Mouse (Mus musculus) ES-CJ7 (cell line): ENCODE measurements around the gene Fgfr1op.
"Not testable (repeated sequence)": the region's sequence is repeated elsewhere in the genome, so short reads cannot be mapped to it uniquely, and the experiment has no call there.

Source experiments
- DNase-seq: peaks from one replicate; pipeline ENCODE4 v3.0.0; 2011; ENCODE audit warnings: low read depth, low spot score

Fgfr1op gene

DNA sequence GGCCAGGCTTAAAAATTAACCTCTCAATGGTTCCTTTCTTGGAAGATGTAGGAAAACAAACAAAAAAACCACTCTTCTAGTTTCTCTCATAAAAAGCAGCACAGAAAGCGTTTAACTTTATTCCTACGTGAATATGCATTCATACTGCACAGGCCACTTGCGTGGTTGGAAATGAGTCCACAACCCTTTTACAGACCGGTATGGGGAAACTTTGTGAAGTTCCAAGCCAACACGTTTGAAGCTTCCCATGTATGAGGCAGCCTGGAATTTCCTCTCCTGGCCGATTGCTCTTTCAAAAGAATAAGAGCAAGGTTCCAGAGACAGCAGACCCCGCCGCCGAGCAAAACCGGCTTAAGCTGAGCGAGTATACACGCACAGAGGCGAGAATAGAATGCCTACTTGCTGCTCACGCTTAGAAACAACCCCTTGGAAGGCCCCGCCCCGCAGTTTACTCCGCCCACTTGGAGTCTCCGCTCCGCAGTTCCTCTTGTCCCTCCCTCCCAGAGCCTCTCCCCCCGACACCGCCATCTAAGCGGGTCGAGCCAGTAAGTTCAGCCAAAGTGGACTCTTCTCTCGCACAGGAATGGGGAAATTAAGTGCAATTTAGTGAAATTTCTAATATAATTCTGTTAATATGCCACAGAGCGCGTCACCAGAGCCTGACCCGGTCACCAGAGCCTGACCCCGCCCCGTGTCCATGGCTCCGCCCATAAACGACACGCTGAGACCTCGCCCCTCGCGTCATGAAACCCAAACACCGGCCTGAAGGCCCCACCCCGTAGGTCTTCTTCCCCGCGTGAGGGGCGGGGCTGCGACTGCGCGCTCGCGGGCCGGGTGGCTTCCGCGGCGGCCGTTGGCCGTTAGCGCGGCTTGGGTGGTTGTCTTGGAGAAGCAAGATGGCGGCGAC, at the start of gene Fgfr1op:
Gene Fgfr1op (plus strand): TSS at position 801 of the 907 bp plus-strand sequence.
- not testable (repeated sequence) for DNase-seq

DNA sequence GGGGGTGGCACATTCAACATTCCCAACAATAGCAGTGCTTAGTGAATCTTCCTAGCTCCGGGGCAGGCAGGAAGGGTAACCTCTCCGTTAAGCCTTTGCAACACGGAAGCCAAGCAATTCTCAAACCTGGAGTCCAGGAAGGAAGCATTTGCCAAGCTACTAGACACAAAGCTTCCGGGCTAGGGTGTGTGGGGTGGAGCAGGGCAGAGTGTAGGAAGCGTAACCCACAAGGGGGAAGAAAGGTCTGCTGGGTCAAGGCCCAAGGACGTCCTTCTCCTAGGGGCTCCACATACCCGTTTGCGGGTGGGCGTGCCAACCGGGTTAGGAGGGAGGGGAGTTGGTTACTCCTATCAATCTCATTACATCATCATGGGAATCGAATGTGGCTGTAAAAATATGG, 48.9 kb upstream of the Fgfr1op start:
- DNase-seq = not testable (repeated sequence)

DNA sequence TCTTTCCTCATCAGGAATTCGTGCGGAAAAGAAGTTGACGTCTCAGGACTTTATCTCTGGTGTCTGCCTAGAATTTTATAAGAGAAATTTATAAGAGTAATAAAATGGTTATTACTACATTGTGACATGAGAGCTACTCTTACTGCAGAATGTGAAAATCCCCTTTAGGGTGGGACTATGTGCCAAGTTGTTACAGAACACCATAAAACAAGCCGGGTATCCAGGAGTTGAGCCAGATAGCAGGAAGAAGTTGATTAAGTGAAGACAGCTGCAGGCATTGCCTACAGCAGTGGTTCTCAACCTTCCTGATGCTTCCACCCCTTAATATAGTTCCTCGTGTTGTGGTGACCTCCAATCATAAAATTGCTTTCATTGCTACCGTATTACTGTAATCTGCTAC, 48.4 kb upstream of the Fgfr1op start:
- DNase-seq = not testable (repeated sequence)

DNA sequence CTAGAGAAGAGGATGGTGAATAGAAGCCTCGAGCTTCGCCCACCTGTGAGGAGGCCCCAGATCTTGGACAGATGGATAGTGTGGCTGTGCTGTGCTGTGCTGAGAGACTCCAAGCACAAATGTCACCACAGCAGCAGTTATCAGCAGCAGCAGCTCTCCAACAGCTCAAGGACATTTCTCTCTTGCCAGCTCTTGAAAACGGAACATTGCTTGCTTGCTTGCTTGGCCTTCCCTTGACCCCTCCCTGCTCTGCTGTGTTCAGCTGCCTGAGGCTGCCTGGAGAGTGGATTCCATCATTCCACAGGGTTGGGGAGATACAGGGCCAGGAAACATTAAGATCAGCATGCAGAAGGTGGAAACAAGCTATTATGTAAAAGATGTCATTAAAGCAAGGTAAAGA, 42.3 kb upstream of the Fgfr1op start:
- DNase-seq = not testable (repeated sequence)

DNA sequence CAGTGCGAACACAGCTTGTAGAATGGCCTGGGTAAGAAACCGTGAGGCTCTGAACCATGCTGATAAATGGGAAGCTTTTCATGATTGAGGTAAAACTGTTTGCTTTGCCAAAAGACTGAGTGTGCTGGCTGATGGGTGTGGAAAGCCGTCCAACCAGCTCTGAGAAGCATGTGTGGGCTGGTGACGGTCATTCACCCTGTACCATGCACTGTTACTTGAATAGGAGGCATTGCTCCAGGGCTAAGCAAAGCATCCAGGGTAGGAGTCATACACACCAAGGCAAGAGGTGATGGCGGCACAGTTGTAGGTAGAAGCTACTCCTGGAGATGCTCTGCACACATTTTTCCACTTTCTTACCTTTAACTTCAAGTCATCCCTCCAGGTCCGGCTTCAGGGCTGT, 40.7 kb upstream of the Fgfr1op start:
- DNase-seq = not testable (repeated sequence)

DNA sequence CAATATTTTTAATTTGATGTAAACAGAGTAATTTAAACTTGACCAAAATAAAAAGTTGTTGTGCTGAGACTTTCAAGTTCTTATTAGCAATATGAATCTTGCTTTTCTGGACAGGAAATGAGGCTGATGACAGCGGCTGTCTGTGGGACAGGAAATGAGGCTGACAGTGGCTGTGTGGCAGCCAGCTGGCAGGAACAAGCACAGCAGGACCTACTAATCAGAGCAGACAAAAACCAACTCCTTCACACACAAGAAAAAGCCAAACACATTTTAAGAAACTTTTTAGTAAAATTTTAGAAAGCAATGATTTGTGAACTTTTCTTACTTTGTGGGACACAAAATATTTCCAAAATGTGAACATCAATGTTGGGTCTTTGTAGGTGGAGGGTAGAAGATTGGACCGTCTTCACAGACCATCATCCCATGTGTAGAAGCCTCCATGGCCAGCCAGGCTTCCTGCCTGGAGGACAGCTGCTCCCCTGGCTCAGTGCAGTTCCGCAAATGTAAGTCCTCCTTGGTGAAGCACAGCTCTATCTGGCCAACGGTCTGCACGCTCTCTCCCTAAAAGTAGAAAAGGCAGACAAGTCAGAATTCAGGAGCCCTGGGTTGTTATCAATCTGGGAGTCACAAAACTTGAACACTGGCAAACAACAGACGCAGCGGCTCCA, 36.8 kb upstream of the Fgfr1op start:
- DNase-seq = not testable (repeated sequence)

DNA sequence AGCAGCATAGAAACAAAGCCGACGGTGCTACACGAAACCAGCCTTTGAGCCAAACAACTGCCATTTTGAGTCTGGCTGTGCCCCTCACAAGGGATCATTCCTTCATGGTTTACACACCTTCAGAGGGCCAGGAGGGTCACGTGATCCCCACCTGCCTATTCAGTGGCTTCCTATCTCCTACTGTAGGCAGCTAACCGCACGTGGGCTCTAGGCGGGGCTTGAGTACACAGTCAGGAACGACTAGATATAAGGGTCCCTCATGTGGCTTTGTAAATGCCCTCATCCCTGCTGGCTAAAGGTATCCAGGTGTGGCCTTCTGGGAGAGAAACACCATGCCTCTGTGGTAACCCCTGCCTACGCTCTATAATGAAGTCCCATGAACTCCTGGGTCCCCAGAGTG, 35.7 kb upstream of the Fgfr1op start:
- not testable (repeated sequence) for DNase-seq

DNA sequence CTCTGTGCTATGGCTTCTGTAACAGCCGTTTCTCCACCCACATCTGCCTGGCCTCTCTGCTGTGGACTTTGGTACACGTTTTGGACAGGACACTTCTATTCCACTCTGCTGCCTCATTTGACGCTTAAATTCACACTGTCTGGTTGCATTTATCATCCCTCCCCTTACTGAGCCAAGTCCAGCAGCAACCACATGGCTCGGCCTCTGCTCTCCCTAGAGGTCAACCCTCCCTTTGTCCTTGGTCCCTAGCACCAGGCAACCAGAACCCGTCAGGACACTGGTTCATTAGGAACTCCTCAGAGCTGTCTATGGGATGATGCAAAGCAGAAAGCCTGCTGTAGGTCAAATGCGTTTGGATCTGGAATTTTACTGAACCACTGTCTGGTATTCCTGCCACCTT, 34.5 kb upstream of the Fgfr1op start:
- DNase-seq = not testable (repeated sequence)

DNA sequence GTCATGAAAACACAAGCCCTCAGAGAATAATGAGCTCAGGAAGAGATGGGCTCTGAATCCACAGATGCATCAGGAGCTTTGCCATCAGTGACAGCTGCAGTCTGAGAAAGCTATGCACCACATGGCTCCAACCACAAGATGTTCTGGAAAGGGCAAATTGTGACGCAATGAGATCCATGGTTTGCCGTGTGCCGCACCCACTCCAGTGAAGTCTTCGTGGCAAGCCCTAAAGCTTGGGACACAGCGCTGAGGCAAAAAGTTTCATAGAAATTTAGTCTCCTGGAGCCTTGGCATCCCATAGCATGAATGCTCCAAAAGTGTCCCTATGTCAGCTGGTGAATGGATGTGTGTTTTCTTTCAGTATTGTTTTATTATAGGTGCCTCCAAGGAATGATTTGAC, 27.2 kb upstream of the Fgfr1op start:
- not testable (repeated sequence) for DNase-seq

DNA sequence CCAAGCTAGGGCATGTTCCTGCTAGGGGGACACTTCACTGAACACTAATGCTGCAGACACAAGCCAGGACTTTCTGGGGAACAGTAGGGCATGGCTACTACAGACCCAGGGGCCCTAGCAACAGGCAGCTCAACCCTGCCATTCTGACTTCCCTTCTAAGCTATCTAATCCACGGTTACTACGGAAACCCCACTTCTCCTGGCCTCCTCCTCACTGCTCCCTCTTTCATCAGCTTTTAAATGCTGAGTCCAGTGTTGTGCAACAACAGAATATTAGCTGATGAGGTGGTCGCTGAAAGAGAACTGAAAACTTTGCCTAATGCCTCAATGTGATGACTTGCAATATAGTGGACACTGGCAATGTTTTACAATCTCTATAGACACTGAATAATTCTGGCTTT, 25.1 kb upstream of the Fgfr1op start:
- DNase-seq = not testable (repeated sequence)

DNA sequence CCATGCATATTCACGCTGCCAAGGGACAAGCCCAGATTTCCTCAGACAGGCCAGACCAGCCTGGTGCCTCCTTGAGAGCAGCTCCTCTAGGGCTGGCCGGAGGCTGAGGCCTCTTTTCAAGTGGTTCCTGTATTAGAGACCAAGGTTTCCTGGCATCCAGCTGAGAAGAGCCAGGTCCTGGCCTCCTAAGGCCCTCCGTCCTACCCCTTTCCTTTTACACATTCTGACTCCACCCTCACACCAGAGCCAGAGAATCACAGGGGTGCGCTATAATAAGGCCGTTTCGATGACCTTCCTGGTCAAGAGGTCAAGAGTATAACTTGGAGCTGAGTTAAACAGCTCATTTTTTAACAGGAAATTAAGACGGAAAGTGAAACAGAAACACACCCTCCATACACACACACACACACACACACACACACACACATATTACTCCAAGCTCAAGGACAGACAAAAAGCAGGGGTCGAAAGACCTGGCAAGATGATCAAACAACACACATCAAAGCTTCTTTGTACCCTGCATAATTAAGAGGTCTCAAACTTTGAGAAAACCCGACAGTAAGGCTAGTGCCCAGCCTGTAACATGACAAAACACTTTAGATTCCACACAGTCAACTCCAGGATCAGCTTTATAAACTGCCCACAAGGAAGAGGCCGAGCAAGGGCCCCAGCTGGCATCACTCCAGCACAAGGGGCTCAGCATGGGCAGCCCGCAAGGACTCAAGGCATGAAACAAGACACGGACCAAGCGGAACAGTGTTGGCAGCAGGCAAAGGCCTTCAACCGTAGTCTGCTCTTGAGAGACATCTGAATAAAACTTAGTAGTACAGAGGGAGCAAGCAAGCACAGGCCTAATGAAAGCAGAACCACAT, 21.3 kb upstream of the Fgfr1op start:
- not testable (repeated sequence) for DNase-seq

DNA sequence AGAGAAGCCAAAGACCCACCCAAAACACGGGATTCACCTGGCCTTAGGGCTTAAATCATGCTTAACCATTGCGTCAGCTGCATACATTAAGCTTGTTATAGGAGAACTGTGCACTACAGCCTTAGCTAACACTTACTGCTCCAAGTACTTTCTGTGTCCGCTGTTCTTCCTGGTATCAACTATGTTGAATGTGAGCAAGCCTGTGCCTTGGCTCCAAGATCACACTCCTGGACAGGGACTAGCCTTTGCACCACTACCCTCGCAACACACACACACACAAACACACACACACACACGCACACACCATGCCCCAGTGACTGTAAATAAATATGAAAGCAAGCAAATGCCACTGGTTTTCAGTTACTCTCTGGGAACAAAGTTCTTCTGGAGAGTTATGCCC, 18.4 kb upstream of the Fgfr1op start:
- not testable (repeated sequence) for DNase-seq

DNA sequence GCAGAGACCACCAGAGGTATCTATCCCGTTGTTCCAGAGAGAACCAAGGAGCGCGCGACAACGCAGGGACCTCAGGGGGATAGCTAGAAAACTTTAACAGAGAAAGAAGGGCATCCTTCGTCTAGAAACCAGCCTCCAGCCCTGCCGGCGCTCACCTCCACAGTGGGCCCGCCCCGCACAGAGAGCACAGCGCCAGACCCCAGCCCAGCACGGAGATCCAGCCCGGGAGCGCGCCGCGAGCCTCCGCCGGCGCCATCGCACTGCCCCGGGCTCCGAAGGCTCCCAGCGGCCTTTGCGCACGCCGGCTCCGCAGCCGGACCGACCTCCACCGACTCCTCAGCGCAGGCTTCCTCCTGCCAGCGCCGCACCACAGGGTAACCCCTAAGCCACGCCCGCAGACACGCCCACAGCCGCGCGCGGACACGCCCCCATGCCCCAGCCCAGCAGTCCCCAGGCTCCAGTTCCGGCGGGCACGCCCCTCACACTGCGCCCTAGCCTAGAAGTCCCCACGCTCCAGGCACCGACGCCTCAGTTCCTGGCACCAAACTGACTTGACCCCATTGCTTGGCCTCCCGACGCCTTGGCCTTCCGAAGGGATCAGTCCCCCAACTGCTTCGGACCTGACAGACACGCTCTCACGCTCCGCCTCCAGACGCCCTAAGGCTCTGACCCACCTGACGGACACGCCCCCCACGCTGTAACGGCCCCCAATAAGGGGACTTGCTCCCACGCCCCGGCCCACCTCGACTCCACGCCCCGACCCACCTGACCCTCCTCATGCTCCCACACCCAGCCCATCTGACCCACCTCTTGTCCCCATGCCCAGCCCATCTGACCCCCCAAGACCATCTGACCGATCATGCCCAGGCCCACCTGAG, 17.6 kb upstream of the Fgfr1op start, which contains the start of the genes Gm49673 and Rnaset2a:
Gene Gm49673 (minus strand): TSS at position 350 of the 878 bp plus-strand sequence.
Gene Rnaset2a (minus strand): TSS at position 659 of the 878 bp plus-strand sequence.
- not testable (repeated sequence) for DNase-seq

DNA sequence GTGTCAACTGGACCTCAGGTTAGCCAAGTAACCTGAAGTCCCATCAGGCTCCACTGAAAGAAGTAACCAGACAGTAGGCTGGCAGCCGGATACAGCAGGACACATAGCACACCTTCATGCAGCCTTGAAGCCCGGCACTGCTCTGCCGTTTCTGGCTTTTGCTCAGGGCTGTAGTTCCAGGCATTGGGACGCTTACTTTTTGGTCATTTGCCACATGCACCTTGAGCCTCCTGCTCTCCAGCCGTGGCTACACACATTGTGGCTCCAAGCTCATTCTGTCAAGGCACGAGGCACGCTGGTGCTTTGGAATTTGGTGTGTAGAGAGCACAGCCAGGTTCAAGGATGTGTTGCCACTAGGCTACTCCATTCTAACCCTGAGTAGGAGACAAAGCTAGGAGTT, 10.3 kb upstream of the Fgfr1op start:
- not testable (repeated sequence) for DNase-seq

DNA sequence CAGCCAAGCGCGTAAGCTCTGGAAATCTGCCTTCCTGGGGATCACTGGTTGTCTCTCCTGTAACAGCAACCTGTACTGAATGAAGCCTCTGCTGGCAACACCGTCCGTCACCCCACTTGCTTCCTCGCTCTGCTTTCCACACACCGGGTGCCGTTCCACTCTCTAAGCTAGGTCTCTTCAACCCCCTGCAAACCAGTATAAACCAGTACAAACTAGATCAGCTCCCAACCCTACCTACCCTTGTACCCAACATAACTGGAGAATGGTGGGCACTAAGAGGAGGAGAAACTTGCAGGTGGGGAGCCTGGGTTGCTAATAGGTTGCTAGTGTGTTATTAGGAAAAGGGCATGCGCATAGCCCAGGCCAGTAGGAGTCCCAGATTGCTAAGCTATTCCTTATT, 9.3 kb upstream of the Fgfr1op start:
- DNase-seq = not testable (repeated sequence)

DNA sequence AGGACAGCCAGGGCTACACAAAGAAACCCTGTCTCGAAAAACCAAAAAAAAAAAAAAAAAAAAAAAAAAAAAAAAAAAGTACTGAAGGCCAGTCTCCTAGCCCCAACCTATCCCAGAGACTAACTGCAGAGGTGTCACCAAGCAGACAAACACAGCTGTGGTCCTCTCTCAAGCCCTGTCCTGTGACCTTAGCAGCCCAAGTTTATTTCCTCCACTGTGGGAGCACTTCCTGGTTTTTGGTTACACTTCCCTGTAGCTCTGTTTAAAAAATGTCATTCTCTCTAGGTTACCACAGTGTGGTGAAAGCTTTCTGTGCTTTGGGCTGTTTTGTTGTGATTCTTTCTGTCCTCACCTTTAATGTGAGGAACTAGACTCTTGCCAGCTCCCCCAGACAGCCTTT, 6.7 kb upstream of the Fgfr1op start:
- not testable (repeated sequence) for DNase-seq

DNA sequence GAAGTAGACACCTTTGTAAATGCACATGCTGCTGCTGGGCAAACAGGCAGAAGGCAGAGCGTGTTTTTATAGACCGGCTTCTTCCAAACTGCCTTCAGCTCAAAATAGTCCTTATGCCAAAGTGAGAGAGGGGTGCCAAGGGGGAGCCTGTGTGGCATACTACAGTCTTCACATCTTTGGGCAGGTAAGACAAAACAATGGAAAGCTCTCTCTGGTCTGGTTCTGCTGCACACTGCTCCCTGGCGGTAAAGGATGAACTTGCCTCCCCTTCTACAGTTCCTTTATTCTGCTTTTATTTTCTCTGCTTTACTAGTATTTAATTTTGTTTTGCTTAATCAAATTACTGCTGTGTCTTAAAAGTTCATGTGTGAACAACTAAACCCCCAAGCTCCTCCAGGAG, 4.3 kb upstream of the Fgfr1op start:
- not testable (repeated sequence) for DNase-seq

DNA sequence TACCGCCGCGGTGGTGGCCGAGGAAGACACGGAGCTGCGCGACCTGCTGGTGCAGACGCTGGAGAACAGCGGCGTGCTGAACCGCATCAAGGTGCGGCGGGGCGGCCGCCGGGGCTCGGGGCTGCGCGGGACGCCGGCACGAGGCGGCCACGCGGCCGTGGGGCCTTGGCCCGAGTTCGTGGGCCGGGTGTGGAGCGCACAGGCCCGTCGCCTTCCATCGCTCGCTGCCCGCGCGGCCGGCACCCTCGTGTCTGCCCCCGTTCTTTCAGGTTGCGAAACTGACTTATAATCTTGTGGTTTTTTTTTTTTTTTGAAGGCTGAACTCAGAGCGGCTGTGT, 276 bp downstream of the Fgfr1op start:
- DNase-seq = not testable (repeated sequence)

DNA sequence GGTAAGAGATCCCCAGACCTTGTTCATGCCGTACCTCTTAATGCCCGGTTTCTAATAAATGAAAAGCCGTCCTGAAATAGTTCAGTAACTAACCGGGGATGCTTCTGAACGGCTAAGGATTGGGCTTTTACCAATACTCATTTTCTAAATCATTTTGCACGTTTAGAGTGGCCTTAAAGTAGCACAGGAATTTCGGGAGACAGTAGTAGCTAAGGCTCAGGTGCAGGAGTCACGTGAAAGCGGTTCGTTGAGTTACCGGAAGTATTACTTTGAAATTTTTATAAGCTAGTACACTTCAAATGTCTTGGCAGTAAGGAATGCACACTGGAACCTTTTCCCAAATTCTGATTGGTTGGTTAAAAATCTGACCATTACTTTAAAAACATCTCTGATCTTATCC, 676 bp downstream of the Fgfr1op start:
- not testable (repeated sequence) for DNase-seq

DNA sequence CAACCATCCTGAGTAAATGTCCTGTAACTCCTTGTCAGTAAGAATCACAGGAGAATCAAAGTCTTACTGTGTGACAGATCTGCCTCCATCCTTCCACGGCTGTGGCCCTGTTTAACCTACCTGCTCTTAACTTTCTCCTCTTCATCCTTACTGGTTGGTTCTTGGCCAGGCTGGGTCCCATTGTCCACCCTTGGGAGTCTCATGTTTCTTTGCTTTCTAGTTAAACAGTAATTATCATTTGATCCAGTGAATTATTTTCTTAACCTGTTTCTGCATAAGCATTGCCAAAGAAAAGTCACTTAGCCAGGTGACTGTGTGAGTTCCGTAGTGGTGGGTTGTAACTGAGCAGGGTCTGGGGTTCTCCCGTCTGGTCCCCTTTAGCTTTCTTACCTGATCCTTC, 1.2 kb downstream of the Fgfr1op start:
- not testable (repeated sequence) for DNase-seq

DNA sequence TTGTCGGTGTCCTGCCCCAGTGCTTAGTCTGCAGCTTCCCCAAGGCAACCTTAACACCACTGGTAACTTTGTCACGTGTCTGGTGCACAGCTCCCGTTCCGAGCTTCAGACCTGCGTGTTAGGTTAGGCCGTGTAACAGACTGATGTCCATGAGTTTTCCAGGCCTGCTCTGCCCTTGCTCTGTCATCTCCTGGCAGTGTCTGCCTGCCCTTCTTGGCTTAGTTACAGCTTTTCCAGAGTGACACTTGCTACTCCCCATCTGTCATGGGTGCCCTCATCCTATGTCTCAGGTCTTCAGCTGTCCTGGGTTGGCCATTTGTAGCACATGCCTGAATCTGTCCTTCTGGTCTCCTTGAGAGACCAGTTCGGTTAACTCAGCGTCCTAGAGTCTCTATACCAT, 2.1 kb downstream of the Fgfr1op start:
- not testable (repeated sequence) for DNase-seq
